Comparison of ENCODE assay signal across 8 mouse cellular contexts in genomic region chr10:122807127-122808105, GRCm38 (mm10).
DNase-seq lines count a peak whose midpoint lies in the region; ATAC-seq and TF ChIP-seq lines count a peak whose summit lies in the region.

No protein-coding gene starts in this region.

- no peaks in the 10 kb centered on the region for H3K36me3 ChIP-seq in embryonic facial prominence, embryonic 12.5 days
- H3K36me3 ChIP-seq in kidney, adult 2 months (ENCODE audit: control insufficient read depth, insufficient read depth, low read length): no peaks in the 10 kb centered on the region
- H3K36me3 ChIP-seq in limb, embryonic 11.5 days (ENCODE audit: control insufficient read depth, insufficient read depth, low read length): no peaks in the 10 kb centered on the region
- H3K36me3 ChIP-seq in stomach, embryonic 16.5 days (ENCODE audit: control insufficient read depth, insufficient read depth, low read length): no peaks in the 10 kb centered on the region

- no peaks in the 10 kb centered on the region for H3K27me3 ChIP-seq in embryonic facial prominence, embryonic 12.5 days
- H3K27me3 ChIP-seq in kidney, adult 2 months (replicated peaks; ENCODE audit: control insufficient read depth, insufficient read depth, low read length): no peaks in the 10 kb centered on the region
- no peaks in the 10 kb centered on the region for H3K27me3 ChIP-seq in limb, embryonic 11.5 days (ENCODE audit: control insufficient read depth, insufficient read depth, low read length)
- H3K27me3 ChIP-seq in stomach, embryonic 16.5 days (ENCODE audit: control insufficient read depth, insufficient read depth, low read length): no peaks in the 10 kb centered on the region

- H3K4me1 ChIP-seq in embryonic facial prominence, embryonic 12.5 days: peaks cover 16% of the 10 kb centered on the region
- H3K4me1 ChIP-seq in kidney, adult 2 months (ENCODE audit: control insufficient read depth, insufficient read depth, low read length): no peaks in the 10 kb centered on the region; the same call in 1 of the 2 replicates
- H3K4me1 ChIP-seq in limb, embryonic 11.5 days (ENCODE audit: control insufficient read depth, insufficient read depth, low read length): peaks cover 19% of the 10 kb centered on the region
- H3K4me1 ChIP-seq in stomach, embryonic 16.5 days (ENCODE audit: control insufficient read depth, insufficient read depth, low read length): peaks cover 17% of the 10 kb centered on the region

- no peak overlapping the region for H3K9ac ChIP-seq in embryonic facial prominence, embryonic 12.5 days
- H3K9ac ChIP-seq in limb, embryonic 11.5 days (ENCODE audit: low read length): peak overlapping the region; percentile 37
- H3K9ac ChIP-seq in stomach, embryonic 16.5 days (ENCODE audit: low read length): 0 out of 2 replicates have a peak overlapping the region, but pooled peaks have one; percentile 10

- WGBS in embryonic facial prominence, embryonic 12.5 days: 25% methylated on average over 9 of the region's 9 CpGs
- WGBS in kidney, adult 2 months: 28% methylated on average over 9 of the region's 9 CpGs
- WGBS in limb, embryonic 11.5 days: 33% methylated on average over 9 of the region's 9 CpGs
- WGBS in stomach, embryonic 16.5 days: 28% methylated on average over 9 of the region's 9 CpGs

- H3K4me2 ChIP-seq in embryonic facial prominence, embryonic 12.5 days (replicated peaks): no peak overlapping the region
- no peak overlapping the region for H3K4me2 ChIP-seq in limb, embryonic 11.5 days (ENCODE audit: low read depth, severe bottlenecking)
- no peak overlapping the region for H3K4me2 ChIP-seq in stomach, embryonic 16.5 days (ENCODE audit: low read depth, low read length)

- H3K9me3 ChIP-seq in embryonic facial prominence, embryonic 12.5 days: no peaks in the 10 kb centered on the region
- 0 out of 2 replicates have a peak, but pooled peaks cover 7% of the 10 kb centered on the region for H3K9me3 ChIP-seq in limb, embryonic 11.5 days (ENCODE audit: control insufficient read depth, low read length)
- H3K9me3 ChIP-seq in stomach, embryonic 16.5 days (replicated peaks; ENCODE audit: control insufficient read depth, low read length): 0 out of 2 replicates have a peak, but pooled peaks cover 6% of the 10 kb centered on the region

- TF ChIP-seq CTCF in kidney, adult 2 months (conservative IDR thresholded peaks at IDR 0.05; ENCODE audit: insufficient read depth, insufficient read length, low read depth, low read length): peak; percentile 63

- no peak for ATAC-seq in embryonic facial prominence, embryonic 12.5 days (ENCODE audit: insufficient number of reproducible peaks, insufficient read depth, low FRiP score, low TSS enrichment)
- ATAC-seq in limb, embryonic 11.5 days (ENCODE audit: insufficient number of reproducible peaks, low FRiP score, low TSS enrichment, low read depth): no peak
- peak; percentile 31; the same call in 1 of the 2 replicates for ATAC-seq in stomach, embryonic 16.5 days (ENCODE audit: insufficient read depth, low FRiP score)

- DNase-seq in A20 (ENCODE audit: low read depth, low spot score): peak; percentile 81
- peak; percentile 67 for DNase-seq in adrenal gland, postnatal 25 days
- peak; percentile 85 for DNase-seq in heart, adult 8-10 months (ENCODE audit: low spot score)
- DNase-seq in kidney, adult 2 months: peak; percentile 79
- DNase-seq in limb, embryonic 11.5 days (ENCODE audit: low spot score): peak; percentile 89
- DNase-seq in naive thymus-derived CD4-positive, alpha-beta T cell, adult 2 months (ENCODE audit: low read depth): peak; percentile 95

- no peak for TF ChIP-seq POLR2A in kidney, adult 2 months (IDR thresholded peaks at IDR 0.05; ENCODE audit: low read depth, low read length)

- H3K4me3 ChIP-seq in embryonic facial prominence, embryonic 12.5 days: no peak overlapping the region
- no peak overlapping the region for H3K4me3 ChIP-seq in kidney, adult 2 months (ENCODE audit: insufficient read depth, low read depth, low read length)
- H3K4me3 ChIP-seq in limb, embryonic 11.5 days (ENCODE audit: low read depth, low read length): no peak overlapping the region
- H3K4me3 ChIP-seq in stomach, embryonic 16.5 days (replicated peaks; ENCODE audit: low read length): no peak overlapping the region

- peak overlapping the region; percentile 85; the same call in 1 of the 2 replicates for H3K27ac ChIP-seq in embryonic facial prominence, embryonic 12.5 days
- peak overlapping the region; percentile 8; the same call in 1 of the 2 replicates for H3K27ac ChIP-seq in kidney, adult 2 months (ENCODE audit: insufficient read depth, low read depth, low read length)
- 0 out of 2 replicates have a peak overlapping the region, but pooled peaks have one; percentile 56 for H3K27ac ChIP-seq in limb, embryonic 11.5 days (replicated peaks; ENCODE audit: low read depth, low read length)
- peak overlapping the region; percentile 77 for H3K27ac ChIP-seq in stomach, embryonic 16.5 days (ENCODE audit: low read length)

Comparison
In these comparisons a context has a peak if more than half of its experiments do, and no peak if none do; other contexts are left out.
1. H3K27ac ChIP-seq: peak in every context shown above with its lines; median percentile 85 in embryonic facial prominence, embryonic 12.5 days; 77 in stomach, embryonic 16.5 days; 56 in limb, embryonic 11.5 days; 8 in kidney, adult 2 months.